Mouse (Mus musculus): ENCODE results near the gene Sbf1. TPM values are rescaled to one million over a fixed set of nuclear protein-coding genes. Genes with fewer than 3 reads are reported as not detected.

Sbf1 gene
- total RNA-seq, 4 experiments from 2014 or later: 64.8 to 105 (median 72.5) TPM

GRCm38 (mm10) chr15:89284094-89284493 lies 31.0 kb downstream of the Sbf1 start:
- DNase-seq (ENCODE audit: low spot score in 2 of 2): no peak

- DNase-seq (ENCODE audit: low spot score in 2 of 2): no peak
These were observed 32.6 kb downstream of the Sbf1 start for GRCm38 (mm10) chr15:89282546-89282945.

GRCm38 (mm10) chr15:89277366-89277765 lies 37.7 kb downstream of the Sbf1 start:
- DNase-seq (ENCODE audit: low spot score in 2 of 2): no peak

- DNase-seq (ENCODE audit: low spot score in 2 of 2): no peak
These were observed 39.6 kb downstream of the Sbf1 start for GRCm38 (mm10) chr15:89275497-89275896.

- DNase-seq (ENCODE audit: low spot score in 2 of 2): no peak
These were observed 50.6 kb downstream of the Sbf1 start for GRCm38 (mm10) chr15:89264485-89264884.

- DNase-seq (ENCODE audit: low spot score in 2 of 2): no peak
These were observed 56.1 kb downstream of the Sbf1 start for GRCm38 (mm10) chr15:89258997-89259396.

- DNase-seq (ENCODE audit: low spot score in 2 of 2): no peak
These were observed 59.8 kb downstream of the Sbf1 start for GRCm38 (mm10) chr15:89255330-89255729.

- no peak for DNase-seq (ENCODE audit: low spot score in 2 of 2)
These were observed 66.0 kb downstream of the Sbf1 start for GRCm38 (mm10) chr15:89249063-89249462.

GRCm38 (mm10) chr15:89241025-89241424 lies 74.1 kb downstream of the Sbf1 start:
- DNase-seq (ENCODE audit: low spot score in 2 of 2): no peak

GRCm38 (mm10) chr15:89239751-89240392 lies 75.2 kb downstream of the Sbf1 start:
- DNase-seq (ENCODE audit: low spot score in 2 of 2): no peak

Small RNA genes lying within 50 kb of the gene (microRNA-seq; reads per million reads assigned to microRNA genes)
- not detected for gene Mir6959

Other genes starting within 250 kb of the Sbf1 start
- gene Trabd, start 240.2 kb downstream of the Sbf1 start, total RNA-seq (2022): 10 to 100 TPM; 31.9 to 40.9 (median 33.1) TPM
- gene Selenoo, start 226.2 kb downstream of the Sbf1 start, total RNA-seq (2022): 10 to 100 TPM; 12.2 to 16.6 (median 12.8) TPM
- 1 to 10 TPM; 7.4 to 7.9 (median 7.6) TPM for gene Tubgcp6, start 192.2 kb downstream of the Sbf1 start, total RNA-seq (2022)
- gene Hdac10, start 186.6 kb downstream of the Sbf1 start, total RNA-seq (2022): 1 to 10 TPM; 5.4 to 8.2 (median 7.2) TPM
- gene Mapk12, start 174.6 kb downstream of the Sbf1 start, total RNA-seq (2022): 100 to 1,000 TPM; 123 to 153 (median 139) TPM
- 1 to 10 TPM in 2 of 4 experiments, under 1 TPM in 2; 0.70 to 1.3 (median 0.97) TPM for gene Mapk11, start 165.7 kb downstream of the Sbf1 start, total RNA-seq (2022)
- 1 to 10 TPM; 4.5 to 6.3 (median 5.3) TPM for gene Plxnb2, start 134.5 kb downstream of the Sbf1 start, total RNA-seq (2022)
- gene Dennd6b, start 118.8 kb downstream of the Sbf1 start, total RNA-seq (2022): 1 to 10 TPM; 8.3 to 9.4 (median 9.2) TPM
- gene Ppp6r2, start 103.8 kb downstream of the Sbf1 start, total RNA-seq (2022): 100 to 1,000 TPM in 3 of 4 experiments, 10 to 100 TPM in 1; 97.2 to 102 (median 101) TPM
- not detected for gene Adm2, start 7.4 kb upstream of the Sbf1 start, total RNA-seq (2022)
- not detected for gene Miox, start 19.1 kb upstream of the Sbf1 start, total RNA-seq (2022)
- 10 to 100 TPM; 10.8 to 16.9 (median 13.5) TPM for gene Lmf2, start 40.3 kb upstream of the Sbf1 start, total RNA-seq (2022)
- 10 to 100 TPM; 43.4 to 46.6 (median 45.1) TPM for gene Ncaph2, start 40.4 kb upstream of the Sbf1 start, total RNA-seq (2022)
- gene Sco2, start 58.5 kb upstream of the Sbf1 start, total RNA-seq (2022): 10 to 100 TPM; 13.1 to 15.5 (median 14.1) TPM
- gene Tymp, start 61.7 kb upstream of the Sbf1 start, total RNA-seq (2022): under 1 TPM; 0.34 to 0.51 (median 0.47) TPM
- gene Odf3b, start 64.0 kb upstream of the Sbf1 start, total RNA-seq (2022): 1 to 10 TPM in 1 of 4 experiments, under 1 TPM in 2, not detected in 1; 0.41 to 1.5 (median 0.72) TPM
- gene Klhdc7b, start 69.6 kb upstream of the Sbf1 start, total RNA-seq (2022): not detected
- gene Syce3, start 95.2 kb upstream of the Sbf1 start, total RNA-seq (2022): not detected
- 100 to 1,000 TPM; 220 to 274 (median 238) TPM for gene Cpt1b, start 110.6 kb upstream of the Sbf1 start, total RNA-seq (2022)
- gene C730034F03Rik, start 114.3 kb upstream of the Sbf1 start, total RNA-seq (2022): under 1 TPM in 3 of 4 experiments, not detected in 1; 0.27 to 0.61 (median 0.31) TPM
- 1 to 10 TPM in 2 of 4 experiments, under 1 TPM in 2; 0.81 to 2.2 (median 1.0) TPM for gene Gm44502, start 114.4 kb upstream of the Sbf1 start, total RNA-seq (2022)
- 10 to 100 TPM; 23.3 to 25.8 (median 25.1) TPM for gene Chkb, start 114.6 kb upstream of the Sbf1 start, total RNA-seq (2022)
- gene Mapk8ip2, start 138.6 kb upstream of the Sbf1 start, total RNA-seq (2022): under 1 TPM in 3 of 4 experiments, not detected in 1; 0.10 to 0.65 (median 0.56) TPM
- 1 to 10 TPM; 1.7 to 3.9 (median 2.8) TPM for gene Arsa, start 162.1 kb upstream of the Sbf1 start, total RNA-seq (2022)
- gene Shank3, start 184.3 kb upstream of the Sbf1 start, total RNA-seq (2022): 10 to 100 TPM in 2 of 4 experiments, 1 to 10 TPM in 2; 5.9 to 11.7 (median 8.8) TPM

All from gastrocnemius, adult 8-10 months (tissue).